Mouse (Mus musculus): Measurements from ENCODE around the gene Ppp2ca.

Gene Ppp2ca

GRCm38 (mm10) chr11:52098398-52098946 lies at the start of gene Ppp2ca:
Gene Ppp2ca (plus strand): TSS chr11:52098681.
- peak; percentile 95 to 97 for DNase-seq (ENCODE audit: low spot score in 2 of 2)

- no peak for DNase-seq (ENCODE audit: low spot score in 2 of 2)
These were observed 45.1 kb upstream of the Ppp2ca start for GRCm38 (mm10) chr11:52053371-52053770.

GRCm38 (mm10) chr11:52054728-52055127 lies 43.8 kb upstream of the Ppp2ca start:
- no peak for DNase-seq (ENCODE audit: low spot score in 2 of 2)

GRCm38 (mm10) chr11:52056198-52056597 lies 42.3 kb upstream of the Ppp2ca start:
- no peak for DNase-seq (ENCODE audit: low spot score in 2 of 2)

- no peak for DNase-seq (ENCODE audit: low spot score in 2 of 2)
These were observed 39.5 kb upstream of the Ppp2ca start for GRCm38 (mm10) chr11:52059001-52059400.

- DNase-seq (ENCODE audit: low spot score in 2 of 2), result no peak
These were observed 38.2 kb upstream of the Ppp2ca start for GRCm38 (mm10) chr11:52060315-52060714.

- no peak for DNase-seq (ENCODE audit: low spot score in 2 of 2)
These were observed 36.1 kb upstream of the Ppp2ca start for GRCm38 (mm10) chr11:52062406-52062805.

- no peak for DNase-seq (ENCODE audit: low spot score in 2 of 2)
These were observed 34.1 kb upstream of the Ppp2ca start for GRCm38 (mm10) chr11:52064398-52064797.

- DNase-seq (ENCODE audit: low spot score in 2 of 2), result no peak
These were observed 32.6 kb upstream of the Ppp2ca start for GRCm38 (mm10) chr11:52065841-52066240.

GRCm38 (mm10) chr11:52071768-52072167 lies 26.7 kb upstream of the Ppp2ca start:
- no peak for DNase-seq (ENCODE audit: low spot score in 2 of 2)

GRCm38 (mm10) chr11:52073528-52074170 lies 24.8 kb upstream of the Ppp2ca start:
- no peak for DNase-seq (ENCODE audit: low spot score in 2 of 2)

- DNase-seq (ENCODE audit: low spot score in 2 of 2), result no peak
These were observed 23.6 kb upstream of the Ppp2ca start for GRCm38 (mm10) chr11:52074626-52075470.

GRCm38 (mm10) chr11:52075794-52076633 lies 22.5 kb upstream of the Ppp2ca start:
- no peak for DNase-seq (ENCODE audit: low spot score in 2 of 2)

- no peak for DNase-seq (ENCODE audit: low spot score in 2 of 2)
These were observed 21.6 kb upstream of the Ppp2ca start for GRCm38 (mm10) chr11:52076742-52077352.

- DNase-seq (ENCODE audit: low spot score in 2 of 2), result no peak
These were observed 20.5 kb upstream of the Ppp2ca start for GRCm38 (mm10) chr11:52077939-52078338.

GRCm38 (mm10) chr11:52079978-52080377 lies 18.5 kb upstream of the Ppp2ca start:
- DNase-seq (ENCODE audit: low spot score in 2 of 2), result no peak

GRCm38 (mm10) chr11:52080656-52081055 lies 17.8 kb upstream of the Ppp2ca start:
- DNase-seq (ENCODE audit: low spot score in 2 of 2), result no peak

- DNase-seq (ENCODE audit: low spot score in 2 of 2), result no peak
These were observed 12.7 kb upstream of the Ppp2ca start for GRCm38 (mm10) chr11:52085857-52086203.

GRCm38 (mm10) chr11:52086204-52086864 lies 12.1 kb upstream of the Ppp2ca start:
- peak in 1 of 2 experiments; percentile 31 for DNase-seq (ENCODE audit: low spot score in 2 of 2)

GRCm38 (mm10) chr11:52089291-52089690 lies 9.2 kb upstream of the Ppp2ca start:
- no peak for DNase-seq (ENCODE audit: low spot score in 2 of 2)

GRCm38 (mm10) chr11:52091261-52091660 lies 7.2 kb upstream of the Ppp2ca start:
- DNase-seq (ENCODE audit: low spot score in 2 of 2), result no peak

Measured in cerebellum, postnatal 4 days (tissue).